20 mouse cellular contexts compared by ENCODE assay signal in genomic region chr4:139630171-139630570, GRCm38 (mm10). TPM values are rescaled to one million over a fixed set of nuclear protein-coding genes. Genes with fewer than 3 reads are reported as not detected.
A peak's percentile ranks its signal among the peaks of the same experiment; 100 is the strongest.
DNase-seq lines count a peak whose midpoint lies in the region; ATAC-seq and TF ChIP-seq lines count a peak whose summit lies in the region.
"Had no signal": no experiment of that assay in that cellular context is flagged by ENCODE, and none has a peak within 500 bp of the region (broad histone marks: within the 10 kb centered on the region; RNA-seq: fewer than 3 reads in every experiment).

No protein-coding gene starts in this region.

- peak; percentile 38; the same call in 1 of the 2 replicates for TF ChIP-seq CTCF in stomach, postnatal 0 days (IDR thresholded peaks at IDR 0.05; ENCODE audit: low read depth)

- H3K4me2 ChIP-seq in kidney, embryonic 14.5 days (replicated peaks; ENCODE audit: low read depth, low read length): no peak overlapping the region
- no peak overlapping the region for H3K4me2 ChIP-seq in stomach, postnatal 0 days (replicated peaks; ENCODE audit: low read depth)
- H3K4me2 ChIP-seq: heart, embryonic 13.5 days; midbrain, embryonic 12.5 days had no signal

- H3K9me3 ChIP-seq in kidney, embryonic 14.5 days (ENCODE audit: control insufficient read depth, low read length): no peaks in the 10 kb centered on the region
- H3K9me3 ChIP-seq in stomach, postnatal 0 days (ENCODE audit: control insufficient read depth, low read length): no peaks in the 10 kb centered on the region
- H3K9me3 ChIP-seq: heart, embryonic 13.5 days; hindbrain, embryonic 10.5 days; midbrain, embryonic 12.5 days had no signal

- no peak overlapping the region for H3K27ac ChIP-seq in kidney, embryonic 14.5 days (ENCODE audit: low read depth, low read length)
- no peak overlapping the region for H3K27ac ChIP-seq in stomach, postnatal 0 days (replicated peaks)
- H3K27ac ChIP-seq: heart, embryonic 13.5 days; hindbrain, embryonic 10.5 days; midbrain, embryonic 12.5 days had no signal

- no peak overlapping the region for H3K4me3 ChIP-seq in kidney, embryonic 14.5 days (ENCODE audit: low read length)
- no peak overlapping the region for H3K4me3 ChIP-seq in stomach, postnatal 0 days (ENCODE audit: low read depth, low read length)
- H3K4me3 ChIP-seq: heart, embryonic 13.5 days; hindbrain, embryonic 10.5 days; midbrain, embryonic 12.5 days had no signal

- no peaks in the 10 kb centered on the region for H3K27me3 ChIP-seq in kidney, embryonic 14.5 days (ENCODE audit: control insufficient read depth, insufficient read depth, low read length)
- no peaks in the 10 kb centered on the region for H3K27me3 ChIP-seq in stomach, postnatal 0 days (ENCODE audit: control insufficient read depth, insufficient read depth, low read length)
- H3K27me3 ChIP-seq: midbrain, embryonic 12.5 days had no signal

- 70% methylated on average over 10 of the region's 10 CpGs for WGBS in kidney, embryonic 14.5 days
- WGBS in stomach, postnatal 0 days: 67% methylated on average over 10 of the region's 10 CpGs

- peaks cover 2% of the 10 kb centered on the region; the same call in 1 of the 2 replicates for H3K4me1 ChIP-seq in kidney, embryonic 14.5 days (ENCODE audit: control insufficient read depth, insufficient read depth, low read length)
- H3K4me1 ChIP-seq in stomach, postnatal 0 days (replicated peaks; ENCODE audit: control insufficient read depth, insufficient read depth): no peaks in the 10 kb centered on the region
- H3K4me1 ChIP-seq: hindbrain, embryonic 10.5 days; midbrain, embryonic 12.5 days had no signal

- no peaks in the 10 kb centered on the region; the same call in 1 of the 2 replicates for H3K36me3 ChIP-seq in kidney, embryonic 14.5 days (ENCODE audit: control insufficient read depth, insufficient read depth, low read length)
- no peaks in the 10 kb centered on the region for H3K36me3 ChIP-seq in stomach, postnatal 0 days (ENCODE audit: control insufficient read depth, insufficient read depth, low read length)
- H3K36me3 ChIP-seq: heart, embryonic 13.5 days had no signal

- ATAC-seq in kidney, embryonic 14.5 days (ENCODE audit: low FRiP score, low TSS enrichment): no peak
- ATAC-seq in stomach, postnatal 0 days (ENCODE audit: low FRiP score, low TSS enrichment): peak; percentile 18; the same call in 1 of the 2 replicates
- ATAC-seq: forebrain, embryonic 16.5 days had no signal

- DNase-seq in kidney, adult 11 months: peak; percentile 93
- DNase-seq in thymus, postnatal 0 days (ENCODE audit: low spot score): peak; percentile 20
- DNase-seq in thymus, postnatal 10 days (ENCODE audit: low spot score in 2 of 2): no peak
- peak; percentile 93 for DNase-seq in kidney, adult 9 months
- no peak for DNase-seq in stomach, postnatal 0 days (ENCODE audit: low spot score)
- DNase-seq in adrenal gland, adult 2 months: no peak
- no peak for DNase-seq in spleen, adult 12 weeks (ENCODE audit: low spot score)
- DNase-seq: cerebellum, adult 18-20 months; gastrocnemius, postnatal 10 days; lung, postnatal 36 days; right cerebral cortex, postnatal 25 days had no signal

- no peak for TF ChIP-seq EP300 in stomach, postnatal 0 days (optimal IDR thresholded peaks at IDR 0.05)

- H3K9ac ChIP-seq in kidney, embryonic 14.5 days (ENCODE audit: low read depth, low read length): no peak overlapping the region
- no peak overlapping the region for H3K9ac ChIP-seq in stomach, postnatal 0 days (ENCODE audit: low read length)
- H3K9ac ChIP-seq: heart, embryonic 13.5 days; midbrain, embryonic 12.5 days had no signal

RNA-seq across cellular contexts. Expression of gene Aldh4a1, which starts 7.5 kb away (rescaled TPM):
- 31.3 and 37.3 TPM in 2 replicates for polyA plus RNA-seq in kidney, embryonic 14.5 days (2014; fragmentation: Nextera tagmentation; extraction: Ambion mirVana)
- polyA plus RNA-seq in thymus, postnatal 0 days (2015; fragmentation: Nextera tagmentation; extraction: Ambion mirVana): 28.9 and 31.7 TPM in 2 replicates
- 12.9 and 14.7 TPM in 2 replicates for polyA plus RNA-seq in stomach, postnatal 0 days (2015; fragmentation: Nextera tagmentation; extraction: Ambion mirVana)
- total RNA-seq in adrenal gland, adult 2 months (2021): 100 to 1,000 TPM in 1 of 2 experiments, 10 to 100 TPM in 1; 77.6 to 145 TPM
- polyA plus RNA-seq in adrenal gland, adult 2 months (2012; rRNA removed): 221 and 280 TPM in 2 replicates

RNA-seq across cellular contexts. Expression of gene Tas1r2, which starts 23.2 kb away (rescaled TPM):
- polyA plus RNA-seq in kidney, embryonic 14.5 days (2014; fragmentation: Nextera tagmentation; extraction: Ambion mirVana): not detected in 2 replicates
- polyA plus RNA-seq in thymus, postnatal 0 days (2015; fragmentation: Nextera tagmentation; extraction: Ambion mirVana): not detected in 2 replicates
- polyA plus RNA-seq in stomach, postnatal 0 days (2015; fragmentation: Nextera tagmentation; extraction: Ambion mirVana): not detected in 2 replicates
- total RNA-seq in adrenal gland, adult 2 months (2021): not detected
- 0.03 TPM in 1 of 2 replicates, not detected in the other for polyA plus RNA-seq in adrenal gland, adult 2 months (2012; rRNA removed)
- total RNA-seq: gastrocnemius, postnatal 10 days; left cerebral cortex, adult 8-10 months; MEL had no signal
- polyA plus RNA-seq: forebrain, embryonic 16.5 days; heart, embryonic 13.5 days; hindbrain, embryonic 10.5 days; midbrain, embryonic 12.5 days; stomach, embryonic 14.5 days; urinary bladder, adult 2 months had no signal

RNA-seq across cellular contexts. Expression of gene Gm21969, which starts 27.2 kb away (rescaled TPM):
- not detected in 2 replicates for polyA plus RNA-seq in kidney, embryonic 14.5 days (2014; fragmentation: Nextera tagmentation; extraction: Ambion mirVana)
- polyA plus RNA-seq in thymus, postnatal 0 days (2015; fragmentation: Nextera tagmentation; extraction: Ambion mirVana): not detected in 2 replicates
- not detected in 2 replicates for polyA plus RNA-seq in stomach, postnatal 0 days (2015; fragmentation: Nextera tagmentation; extraction: Ambion mirVana)
- under 1 TPM in 1 of 2 experiments, not detected in 1; 0.09 TPM for total RNA-seq in adrenal gland, adult 2 months (2021)
- polyA plus RNA-seq in adrenal gland, adult 2 months (2012; rRNA removed): 0.03 and 0.10 TPM in 2 replicates
- total RNA-seq: gastrocnemius, postnatal 10 days; left cerebral cortex, adult 8-10 months; MEL had no signal
- polyA plus RNA-seq: forebrain, embryonic 16.5 days; heart, embryonic 13.5 days; hindbrain, embryonic 10.5 days; midbrain, embryonic 12.5 days; stomach, embryonic 14.5 days had no signal

Comparison
In these comparisons a context has a peak if more than half of its experiments do, and no peak if none do; other contexts are left out.
1. DNase-seq: peak in kidney, adult 11 months (single experiment), thymus, postnatal 0 days (single experiment) and kidney, adult 9 months (single experiment); none in thymus, postnatal 10 days (0 of 2), stomach, postnatal 0 days (single experiment), adrenal gland, adult 2 months (single experiment) and spleen, adult 12 weeks (single experiment).